Mouse (Mus musculus) small intestine, adult 2 months (tissue): ENCODE measurements at regions not wholly inside any gene's neighbourhood (a gene's known extent, or its start where the extent isn't known, plus 50 kb on each side); places are given as distances from the start of the nearest gene placed in this dataset.

Experiments
- CTCF ChIP-seq: fragments of 200-500 bp; IDR thresholded peaks from 2 replicates; pipeline ENCODE4 v1.5.1; 2012; ENCODE audit warnings: low read depth, mild to moderate bottlenecking, control low read depth, inconsistent platforms, low read length, moderate library complexity, mixed read lengths; ENCODE audit not compliant: insufficient replicate concordance, insufficient read length; ENCODE audit errors: extremely low read depth
- POLR2A ChIP-seq: fragments of 200-500 bp; IDR thresholded peaks from 2 replicates; pipeline ENCODE4 v1.6.1; 2012; ENCODE audit warnings: low read depth, mild to moderate bottlenecking, control low read depth, inconsistent platforms, low read length, moderate library complexity

DNA sequence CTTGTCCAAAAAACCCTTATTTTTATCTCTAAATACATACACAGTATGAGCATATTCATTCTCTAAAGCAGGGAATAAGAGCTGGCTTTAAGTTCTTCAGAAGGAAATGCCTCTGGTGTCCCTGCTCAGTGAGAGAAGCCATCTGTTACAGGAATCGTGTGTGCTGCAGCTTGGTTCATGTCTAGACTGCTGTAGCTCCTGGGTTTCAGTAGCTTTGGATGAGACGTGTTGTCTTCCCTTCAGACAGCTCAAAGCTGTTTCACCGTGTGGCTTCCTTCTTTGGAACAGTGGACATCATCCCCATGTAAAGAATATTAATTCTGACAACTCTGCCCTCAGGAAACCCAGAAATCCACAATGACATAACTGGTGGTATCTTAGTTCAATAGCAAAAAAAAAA is 181.1 kb downstream of the Rps15a start:
- no peak for TF ChIP-seq CTCF
- no peak for TF ChIP-seq POLR2A
